Mouse (Mus musculus) lung, postnatal 0 days (tissue): ENCODE measurements around the gene Rbm28. TPM values are rescaled to one million over a fixed set of nuclear protein-coding genes. Genes with fewer than 3 reads are reported as not detected.

Source experiments
- ATAC-seq: fragments of 200-750 bp; cut with Nextera tagmentation; 2 replicates; pipeline ENCODE4 v1.8.0; 2017; ENCODE audit warnings: moderate library complexity
- DNase-seq: peaks from one replicate; pipeline ENCODE4 v3.0.0-alpha.2; 2016; ENCODE audit warnings: low spot score
- H3K27ac ChIP-seq: fragments of 300-500 bp; sonication (generic); 2 replicates; pipeline ENCODE4 v1.5.1; 2014; ENCODE audit warnings: antibody characterized with exemption, mild to moderate bottlenecking, low read length, mixed read lengths
- H3K27me3 ChIP-seq: fragments of 300-500 bp; sonication (generic); replicated peaks from 2 replicates; pipeline ENCODE4 v1.6.1; 2014; ENCODE audit warnings: low read length, mixed read lengths; ENCODE audit not compliant: insufficient read depth
- H3K36me3 ChIP-seq: fragments of 300-500 bp; sonication (generic); 2 replicates; pipeline ENCODE4 v1.6.1; 2014; ENCODE audit warnings: low read length, mixed read lengths; ENCODE audit not compliant: insufficient read depth
- H3K4me1 ChIP-seq: fragments of 300-500 bp; sonication (generic); 2 replicates; pipeline ENCODE4 v1.6.1; 2014; ENCODE audit warnings: antibody characterized with exemption, low read depth, low read length, mixed read lengths; ENCODE audit not compliant: insufficient read depth
- H3K4me2 ChIP-seq: fragments of 300-500 bp; sonication (generic); replicated peaks from 2 replicates; pipeline ENCODE4 v1.6.1; 2014; ENCODE audit warnings: low read depth, mild to moderate bottlenecking, low read length, moderate library complexity, mixed read lengths
- H3K4me3 ChIP-seq: fragments of 300-500 bp; sonication (generic); 2 replicates; pipeline ENCODE4 v1.5.1; 2014; ENCODE audit warnings: low read depth, low read length
- H3K9ac ChIP-seq: fragments of 300-500 bp; sonication (generic); replicated peaks from 2 replicates; pipeline ENCODE4 v1.6.1; 2014; ENCODE audit warnings: low read depth, mild to moderate bottlenecking
- H3K9me3 ChIP-seq: fragments of 300-500 bp; sonication (generic); 2 replicates; pipeline ENCODE4 v1.6.1; 2016; ENCODE audit warnings: low read length, mixed read lengths
- CTCF ChIP-seq: IDR thresholded peaks from 2 replicates; pipeline ENCODE4 v1.5.1; 2016; ENCODE audit warnings: antibody characterized with exemption, mild to moderate bottlenecking
- EP300 ChIP-seq: IDR thresholded peaks from 2 replicates; pipeline ENCODE4 v1.6.1; 2016; ENCODE audit warnings: antibody characterized with exemption, mild to moderate bottlenecking, control low read depth
- WGBS: fragments of 180-500 bp; shearing (Covaris S2); extraction: QIAGEN DNeasy Blood & Tissue Kit; methylation state at CpG from one replicate; pipeline ENCODE4 v1.1.7; 2014; 5-methylcytosine and 5-hydroxymethylcytosine counted together
- polyA plus RNA-seq: library from polyadenylated mRNA; unstranded; fragments of >200 nt; fragmentation: Nextera tagmentation; extraction: Ambion mirVana; gene quantifications from 2 replicates; pipeline ENCODE4 v1.2.1, GENCODE M21; 2015

Gene Rbm28
- polyA plus RNA-seq, 1 experiment from 2014 or later = 19.1 TPM

GRCm38 (mm10) chr6:29115756-29116155, 49.0 kb downstream of the Rbm28 start:
- Histone ChIP-seq H3K4me3 (no peak overlapping the region), H3K9me3 (no peaks in the 10 kb centered on the region), H3K4me1 (no peaks in the 10 kb centered on the region), H3K27me3 (no peaks in the 10 kb centered on the region), H3K4me2 (no peak overlapping the region), H3K27ac (no peak overlapping the region), H3K9ac (no peak overlapping the region), H3K36me3 (no peaks in the 10 kb centered on the region)
- 61% methylated on average over 7 of the region's 7 CpGs for WGBS
- DNase-seq (no peak), ATAC-seq (no peak)
- no peak for TF ChIP-seq EP300
- no peak for TF ChIP-seq CTCF

GRCm38 (mm10) chr6:29111501-29111900, 53.3 kb downstream of the Rbm28 start:
- no peak for TF ChIP-seq CTCF
- no peak for TF ChIP-seq EP300
- WGBS = 91% methylated on average over 4 of the region's 4 CpGs
- DNase-seq = no peak
- H3K27me3 ChIP-seq = no peaks in the 10 kb centered on the region
- H3K4me3 ChIP-seq = no peak overlapping the region
- no peak overlapping the region for H3K27ac ChIP-seq
- ATAC-seq = no peak
- no peaks in the 10 kb centered on the region for H3K4me1 ChIP-seq
- no peaks in the 10 kb centered on the region for H3K9me3 ChIP-seq
- no peaks in the 10 kb centered on the region for H3K36me3 ChIP-seq
- no peak overlapping the region for H3K4me2 ChIP-seq
- H3K9ac ChIP-seq = no peak overlapping the region

- DNase-seq = no peak
- Histone ChIP-seq H3K36me3 (no peaks in the 10 kb centered on the region), H3K4me2 (no peak overlapping the region), H3K4me3 (no peak overlapping the region), H3K9me3 (no peaks in the 10 kb centered on the region), H3K27me3 (no peaks in the 10 kb centered on the region), H3K4me1 (no peaks in the 10 kb centered on the region), H3K9ac (no peak overlapping the region), H3K27ac (no peak overlapping the region)
- no peak for ATAC-seq
- 55% methylated on average over 1 of the region's 1 CpGs for WGBS
- no peak for TF ChIP-seq EP300
- TF ChIP-seq CTCF = no peak
Measured at GRCm38 (mm10) chr6:29108376-29108775, 56.4 kb downstream of the Rbm28 start.

- no peaks in the 10 kb centered on the region for H3K4me1 ChIP-seq
- H3K9ac ChIP-seq = no peak overlapping the region
- H3K9me3 ChIP-seq = no peaks in the 10 kb centered on the region
- 72% methylated on average over 9 of the region's 9 CpGs for WGBS
- TF ChIP-seq EP300 (no peak), CTCF (no peak)
- ATAC-seq = no peak
- no peak overlapping the region for H3K4me2 ChIP-seq
- no peaks in the 10 kb centered on the region for H3K36me3 ChIP-seq
- no peak for DNase-seq
- H3K4me3 ChIP-seq = no peak overlapping the region
- no peaks in the 10 kb centered on the region for H3K27me3 ChIP-seq
- H3K27ac ChIP-seq = no peak overlapping the region
Measured at GRCm38 (mm10) chr6:29101248-29101864, 63.5 kb downstream of the Rbm28 start.

GRCm38 (mm10) chr6:29100423-29100822, 64.4 kb downstream of the Rbm28 start:
- ATAC-seq = no peak

GRCm38 (mm10) chr6:29099536-29100170, 65.2 kb downstream of the Rbm28 start:
- no peak for ATAC-seq
- H3K9ac ChIP-seq = no peak overlapping the region
- TF ChIP-seq CTCF (no peak), EP300 (no peak)
- H3K27ac ChIP-seq = no peak overlapping the region
- DNase-seq = no peak
- H3K4me1 ChIP-seq = no peaks in the 10 kb centered on the region
- no peak overlapping the region for H3K4me2 ChIP-seq
- H3K36me3 ChIP-seq = no peaks in the 10 kb centered on the region
- no peaks in the 10 kb centered on the region for H3K9me3 ChIP-seq
- H3K4me3 ChIP-seq = no peak overlapping the region
- H3K27me3 ChIP-seq = no peaks in the 10 kb centered on the region
- 43% methylated on average over 14 of the region's 14 CpGs for WGBS

More at GRCm38 (mm10) chr6:29100423-29100822, 64.4 kb downstream of the Rbm28 start:
- Histone ChIP-seq H3K4me1 (no peaks in the 10 kb centered on the region), H3K4me3 (no peak overlapping the region), H3K4me2 (no peak overlapping the region), H3K9me3 (no peaks in the 10 kb centered on the region), H3K27ac (no peak overlapping the region), H3K36me3 (no peaks in the 10 kb centered on the region), H3K27me3 (no peaks in the 10 kb centered on the region), H3K9ac (no peak overlapping the region)
- WGBS = 7% methylated on average over 3 of the region's 3 CpGs
- no peak for TF ChIP-seq EP300
- no peak for TF ChIP-seq CTCF
- no peak for DNase-seq
